Mouse (Mus musculus): Measurements from ENCODE around the gene Pax6.

Pax6 gene

GRCm38 (mm10) chr2:105666763-105667625, 1.7 kb upstream of the Pax6 start:
- no peak for TF ChIP-seq GATA4 (IDR thresholded peaks at IDR 0.05; ENCODE audit: insufficient replicate concordance, low read length)

GRCm38 (mm10) chr2:105667626-105667950, 1.1 kb upstream of the Pax6 start:
- no peak for TF ChIP-seq GATA4 (IDR thresholded peaks at IDR 0.05; ENCODE audit: insufficient replicate concordance, low read length)

GRCm38 (mm10) chr2:105669371-105669861, 716 bp downstream of the Pax6 start:
- no peak for TF ChIP-seq GATA4 (IDR thresholded peaks at IDR 0.05; ENCODE audit: insufficient replicate concordance, low read length)

- no peak for TF ChIP-seq GATA4 (IDR thresholded peaks at IDR 0.05; ENCODE audit: insufficient replicate concordance, low read length)
These were observed 1.4 kb downstream of the Pax6 start for GRCm38 (mm10) chr2:105669881-105670730.

DNA sequence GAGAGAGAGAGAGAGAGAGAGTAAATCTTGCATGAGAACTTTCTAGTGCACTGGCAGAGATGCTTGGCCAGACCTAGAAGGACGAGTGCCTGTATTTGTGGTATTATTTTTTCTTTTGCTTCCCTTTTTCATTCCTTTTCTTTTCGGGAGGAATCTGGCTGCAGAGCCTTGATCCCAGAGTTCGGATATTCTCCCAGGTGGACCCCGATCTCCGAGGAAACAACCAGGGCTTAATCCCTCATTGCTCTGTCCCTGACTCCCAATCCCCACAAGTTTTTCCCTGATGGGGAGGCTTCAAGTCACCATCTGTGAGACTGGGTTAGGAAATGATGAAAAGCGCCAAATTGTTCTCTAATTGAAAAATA, 2.0 kb downstream of the Pax6 start:
- no peak for TF ChIP-seq GATA4 (IDR thresholded peaks at IDR 0.05; ENCODE audit: insufficient replicate concordance, low read length)

GRCm38 (mm10) chr2:105671116-105671797, 2.6 kb downstream of the Pax6 start:
- no peak for TF ChIP-seq GATA4 (IDR thresholded peaks at IDR 0.05; ENCODE audit: insufficient replicate concordance, low read length)

- no peak for TF ChIP-seq GATA4 (IDR thresholded peaks at IDR 0.05; ENCODE audit: insufficient replicate concordance, low read length)
These were observed 3.3 kb downstream of the Pax6 start for GRCm38 (mm10) chr2:105671798-105672595.

- TF ChIP-seq GATA4 (IDR thresholded peaks at IDR 0.05; ENCODE audit: insufficient replicate concordance, low read length), result no peak
These were observed 3.9 kb downstream of the Pax6 start for GRCm38 (mm10) chr2:105672596-105672960.

DNA sequence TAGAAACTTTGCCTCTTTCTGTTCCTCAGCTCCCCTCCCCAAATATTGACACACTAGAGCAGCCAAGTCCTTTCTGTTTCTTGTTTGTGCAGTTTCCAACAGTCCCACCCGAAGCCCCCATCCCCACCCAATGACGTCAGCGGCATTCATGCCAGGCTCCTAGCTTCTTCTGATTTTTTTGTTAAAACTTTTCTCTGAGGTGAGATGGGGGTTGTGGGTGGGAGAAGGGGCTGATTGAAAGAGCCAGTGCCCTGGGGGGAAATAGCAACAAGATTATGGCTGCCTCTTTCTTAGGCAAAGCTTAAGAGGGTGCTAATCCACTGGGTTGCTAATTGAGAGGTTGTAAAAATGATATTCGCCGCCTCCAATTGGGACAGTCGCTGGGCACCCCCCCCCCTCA, 4.4 kb downstream of the Pax6 start:
- TF ChIP-seq GATA4 (IDR thresholded peaks at IDR 0.05; ENCODE audit: insufficient replicate concordance, low read length), result no peak

DNA sequence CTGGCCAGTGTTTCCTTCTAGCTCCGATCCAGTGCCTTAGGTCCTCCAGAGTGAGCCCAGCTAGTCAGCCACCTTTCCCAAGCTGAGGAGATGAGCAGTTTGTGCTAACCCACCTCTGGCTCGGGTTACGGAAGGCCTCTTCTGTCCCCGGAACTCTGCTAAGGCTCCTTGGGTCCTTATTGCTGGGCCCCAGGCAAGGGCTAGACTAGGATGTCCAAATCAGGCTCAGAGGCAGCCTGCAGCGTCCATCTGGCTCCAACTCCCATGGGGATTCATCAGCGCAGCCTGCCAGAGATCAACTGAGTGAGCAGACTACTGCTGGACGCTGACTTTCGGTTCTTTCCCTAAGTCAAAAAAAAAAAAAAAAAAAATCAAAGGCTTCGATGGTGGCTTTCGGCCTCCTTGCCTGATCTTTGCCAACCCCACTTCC, 4.9 kb downstream of the Pax6 start:
- TF ChIP-seq GATA4 (IDR thresholded peaks at IDR 0.05; ENCODE audit: insufficient replicate concordance, low read length), result no peak

DNA sequence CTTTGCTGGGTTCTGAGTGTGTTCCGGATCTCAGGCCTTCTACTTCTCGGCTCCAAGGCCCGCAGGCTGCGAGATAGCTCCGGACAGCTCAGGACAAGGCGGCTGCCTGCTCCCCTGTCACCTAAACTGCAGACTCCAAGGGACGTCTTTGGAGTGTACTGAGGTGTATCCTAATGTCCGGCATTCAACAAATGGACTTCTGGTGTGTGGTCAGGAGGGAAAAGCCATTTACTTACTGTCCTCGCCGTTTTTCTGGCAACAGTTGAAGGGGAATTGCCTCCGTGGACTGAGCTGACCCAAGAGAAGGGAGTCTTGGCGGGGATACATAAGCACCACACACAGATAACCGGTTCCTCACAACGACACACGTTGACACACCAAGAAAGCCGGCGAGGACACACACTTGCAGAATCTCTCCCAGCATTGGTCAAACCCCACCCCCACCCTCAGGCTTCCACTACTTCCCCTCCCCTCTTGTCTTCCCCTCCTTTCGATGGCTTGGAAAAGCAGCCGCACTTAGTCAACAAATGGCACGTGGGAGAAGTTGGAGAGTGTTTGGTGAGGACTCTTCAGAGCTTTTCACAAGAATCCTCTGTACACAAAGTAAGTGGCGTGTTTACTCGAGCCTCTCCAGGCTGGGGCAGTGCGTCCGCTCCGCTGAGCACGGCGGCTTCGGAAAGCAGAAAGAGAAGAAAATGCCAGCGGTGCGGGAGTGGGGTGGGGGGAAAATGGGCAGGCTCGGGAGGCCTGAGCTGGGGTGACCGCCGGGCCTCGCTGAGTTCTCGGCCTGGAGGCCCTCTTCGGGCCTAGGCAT, 5.6 kb downstream of the Pax6 start:
- no peak for TF ChIP-seq GATA4 (IDR thresholded peaks at IDR 0.05; ENCODE audit: insufficient replicate concordance, low read length)

GRCm38 (mm10) chr2:105674875-105675729, 6.4 kb downstream of the Pax6 start:
- no peak for TF ChIP-seq GATA4 (IDR thresholded peaks at IDR 0.05; ENCODE audit: insufficient replicate concordance, low read length)

GRCm38 (mm10) chr2:105675730-105676079, 7.0 kb downstream of the Pax6 start:
- TF ChIP-seq GATA4 (IDR thresholded peaks at IDR 0.05; ENCODE audit: insufficient replicate concordance, low read length), result no peak
